Mouse (Mus musculus): ENCODE results near the gene Arih1. TPM values are rescaled to one million over a fixed set of nuclear protein-coding genes. Genes with fewer than 3 reads are reported as not detected.
A peak's percentile ranks its signal among the peaks of the same experiment; 100 is the strongest.

Gene Arih1
- total and polyA plus RNA-seq, 2 experiments from 2014 or later, result 8.1 to 47.9 TPM

DNA sequence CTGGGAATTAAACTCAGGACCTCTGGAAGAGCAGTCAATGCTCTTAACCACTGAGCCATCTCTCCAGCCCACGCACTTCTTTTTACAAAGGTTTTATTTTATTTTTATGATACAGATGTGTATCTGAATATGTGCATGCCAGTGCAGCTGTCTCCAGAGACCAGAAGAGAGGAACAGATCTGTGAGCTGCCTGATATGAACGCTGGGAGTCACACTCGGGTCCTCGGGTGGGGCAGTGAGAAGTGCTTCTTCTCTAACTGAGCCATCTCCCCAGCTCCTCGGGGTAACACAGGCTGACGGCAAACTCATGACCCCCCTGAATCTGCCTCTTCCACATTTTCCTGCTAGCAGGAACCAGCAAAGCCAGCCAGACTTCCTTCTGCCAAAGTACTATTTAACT is 40.3 kb upstream of the Arih1 start:
- H3K9me3 ChIP-seq (ENCODE audit: low read length), result no peaks in the 10 kb centered on the region
- no peaks in the 10 kb centered on the region for H3K4me1 ChIP-seq (ENCODE audit: insufficient read depth, low read length)
- 88% methylated on average over 6 of the region's 6 CpGs for WGBS
- no peak overlapping the region for H3K4me3 ChIP-seq (ENCODE audit: low read depth, low read length)
- H3K27ac ChIP-seq (ENCODE audit: low read depth, low read length), result no peak overlapping the region
- DNase-seq (ENCODE audit: low spot score) (no peak), ATAC-seq (ENCODE audit: low FRiP score) (no peak)
- no peaks in the 10 kb centered on the region for H3K27me3 ChIP-seq (ENCODE audit: insufficient read depth, low read length)
- H3K9ac ChIP-seq (replicated peaks; ENCODE audit: low read length, poor library complexity, severe bottlenecking), result no peak overlapping the region
- no peak overlapping the region for H3K4me2 ChIP-seq (ENCODE audit: low read depth, low read length, poor library complexity, severe bottlenecking)
- TF ChIP-seq CTCF (IDR thresholded peaks at IDR 0.05), result no peak
- no peaks in the 10 kb centered on the region for H3K36me3 ChIP-seq (ENCODE audit: insufficient read depth, low read length)

DNA sequence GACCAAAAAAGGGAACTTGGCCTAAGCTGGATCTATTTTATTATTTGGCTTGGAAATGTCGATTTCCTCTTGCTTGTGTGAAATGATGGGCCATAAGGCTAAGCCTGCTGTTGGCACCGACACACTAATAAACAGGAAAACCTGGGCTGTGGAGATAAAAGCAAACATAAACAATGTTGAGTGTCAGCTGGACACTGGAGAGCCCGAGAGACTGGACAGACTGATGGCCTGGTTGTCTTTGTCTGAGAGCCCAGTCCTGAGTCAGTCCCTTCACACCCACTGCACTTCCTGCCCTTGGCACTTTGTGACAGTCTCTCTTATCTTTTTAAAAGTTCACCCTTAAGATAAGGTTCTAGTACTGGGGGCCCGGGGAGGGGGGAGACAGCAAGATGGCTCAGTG is 36.5 kb upstream of the Arih1 start:
- Histone ChIP-seq H3K4me2 (ENCODE audit: low read depth, low read length, poor library complexity, severe bottlenecking) (no peak overlapping the region), H3K27me3 (ENCODE audit: insufficient read depth, low read length) (no peaks in the 10 kb centered on the region), H3K9ac (replicated peaks; ENCODE audit: low read length, poor library complexity, severe bottlenecking) (no peak overlapping the region), H3K36me3 (ENCODE audit: insufficient read depth, low read length) (no peaks in the 10 kb centered on the region), H3K4me1 (ENCODE audit: insufficient read depth, low read length) (no peaks in the 10 kb centered on the region), H3K9me3 (ENCODE audit: low read length) (no peaks in the 10 kb centered on the region), H3K27ac (ENCODE audit: low read depth, low read length) (no peak overlapping the region), H3K4me3 (ENCODE audit: low read depth, low read length) (no peak overlapping the region)
- DNase-seq (ENCODE audit: low spot score), result no peak
- ATAC-seq (ENCODE audit: low FRiP score), result no peak
- 70% methylated on average over 4 of the region's 4 CpGs for WGBS
- TF ChIP-seq CTCF (IDR thresholded peaks at IDR 0.05), result no peak

DNA sequence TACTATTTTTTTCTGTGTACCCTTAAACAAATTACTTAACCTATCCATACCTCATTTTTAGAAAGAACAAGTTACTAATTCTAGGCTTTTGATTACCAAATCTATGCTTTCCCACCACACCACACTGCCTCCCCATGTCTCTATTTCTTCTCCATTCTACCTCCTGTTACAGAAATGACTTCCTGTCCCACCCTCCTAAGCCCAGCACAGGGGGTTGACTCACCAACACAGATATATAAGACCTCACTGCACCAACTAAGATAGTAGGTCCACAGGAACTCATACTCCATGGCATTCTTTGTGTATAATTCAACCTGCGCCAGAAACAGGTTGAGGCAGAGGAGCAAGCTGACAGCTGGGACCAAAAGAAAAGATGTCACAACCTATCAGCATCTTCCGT is 33.0 kb upstream of the Arih1 start:
- Histone ChIP-seq H3K9ac (replicated peaks; ENCODE audit: low read length, poor library complexity, severe bottlenecking) (no peak overlapping the region), H3K4me3 (ENCODE audit: low read depth, low read length) (no peak overlapping the region), H3K9me3 (ENCODE audit: low read length) (no peaks in the 10 kb centered on the region), H3K4me2 (ENCODE audit: low read depth, low read length, poor library complexity, severe bottlenecking) (no peak overlapping the region), H3K27ac (ENCODE audit: low read depth, low read length) (no peak overlapping the region), H3K4me1 (ENCODE audit: insufficient read depth, low read length) (no peaks in the 10 kb centered on the region), H3K27me3 (ENCODE audit: insufficient read depth, low read length) (no peaks in the 10 kb centered on the region), H3K36me3 (ENCODE audit: insufficient read depth, low read length) (no peaks in the 10 kb centered on the region)
- TF ChIP-seq CTCF (IDR thresholded peaks at IDR 0.05), result no peak
- WGBS, result 76% methylated on average over 2 of the region's 2 CpGs
- ATAC-seq (ENCODE audit: low FRiP score), result no peak
- no peak for DNase-seq (ENCODE audit: low spot score)

DNA sequence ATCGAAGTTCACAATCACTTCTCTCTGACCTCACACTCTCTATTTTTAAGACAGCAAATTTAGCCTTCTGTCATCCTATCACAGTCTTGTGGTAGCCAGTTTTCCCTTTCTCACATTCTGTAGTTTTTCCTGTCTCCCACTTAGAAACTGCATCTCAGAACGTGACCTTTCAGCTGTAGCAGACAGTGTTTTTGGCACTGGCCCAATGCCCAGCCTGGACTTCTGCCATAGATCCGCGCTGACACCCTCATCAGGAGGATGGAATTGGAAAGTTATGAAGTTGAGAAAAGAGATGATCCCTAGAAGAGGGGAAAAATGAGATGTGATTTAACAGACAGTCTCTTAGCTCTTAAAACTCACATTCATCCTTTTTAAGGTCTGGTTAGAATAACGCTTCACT is 32.6 kb upstream of the Arih1 start:
- Histone ChIP-seq H3K9me3 (ENCODE audit: low read length) (no peaks in the 10 kb centered on the region), H3K9ac (replicated peaks; ENCODE audit: low read length, poor library complexity, severe bottlenecking) (no peak overlapping the region), H3K4me2 (ENCODE audit: low read depth, low read length, poor library complexity, severe bottlenecking) (no peak overlapping the region), H3K4me3 (ENCODE audit: low read depth, low read length) (no peak overlapping the region), H3K36me3 (ENCODE audit: insufficient read depth, low read length) (no peaks in the 10 kb centered on the region), H3K4me1 (ENCODE audit: insufficient read depth, low read length) (no peaks in the 10 kb centered on the region), H3K27me3 (ENCODE audit: insufficient read depth, low read length) (no peaks in the 10 kb centered on the region), H3K27ac (ENCODE audit: low read depth, low read length) (no peak overlapping the region)
- ATAC-seq (ENCODE audit: low FRiP score) (no peak), DNase-seq (ENCODE audit: low spot score) (peak; percentile 41)
- 76% methylated on average over 5 of the region's 5 CpGs for WGBS
- no peak for TF ChIP-seq CTCF (IDR thresholded peaks at IDR 0.05)

DNA sequence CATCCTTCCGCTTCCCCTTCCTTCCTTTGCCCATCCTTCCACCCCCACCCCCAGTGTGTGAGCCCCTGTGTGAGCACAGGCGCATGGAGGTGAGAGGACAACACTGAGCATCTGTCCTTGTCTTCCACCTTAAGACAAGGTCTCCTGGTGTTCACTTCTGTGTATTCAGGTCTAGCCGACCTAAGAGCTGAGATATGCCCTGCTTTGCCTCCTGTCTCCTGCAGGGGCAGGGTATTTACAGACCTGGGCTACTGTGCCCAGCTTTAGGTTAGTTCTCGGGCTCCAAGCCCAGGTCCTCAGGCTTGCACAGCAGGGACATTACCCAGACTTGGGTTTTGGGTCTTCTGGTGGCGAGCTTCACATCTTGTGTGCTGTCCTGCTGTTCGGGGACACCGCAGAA is 30.7 kb upstream of the Arih1 start:
- Histone ChIP-seq H3K4me2 (ENCODE audit: low read depth, low read length, poor library complexity, severe bottlenecking) (no peak overlapping the region), H3K9ac (replicated peaks; ENCODE audit: low read length, poor library complexity, severe bottlenecking) (no peak overlapping the region), H3K4me3 (ENCODE audit: low read depth, low read length) (no peak overlapping the region), H3K4me1 (ENCODE audit: insufficient read depth, low read length) (no peaks in the 10 kb centered on the region), H3K36me3 (ENCODE audit: insufficient read depth, low read length) (no peaks in the 10 kb centered on the region), H3K9me3 (ENCODE audit: low read length) (no peaks in the 10 kb centered on the region), H3K27me3 (ENCODE audit: insufficient read depth, low read length) (no peaks in the 10 kb centered on the region), H3K27ac (ENCODE audit: low read depth, low read length) (no peak overlapping the region)
- ATAC-seq (ENCODE audit: low FRiP score) (no peak), DNase-seq (ENCODE audit: low spot score) (no peak)
- TF ChIP-seq CTCF (IDR thresholded peaks at IDR 0.05), result peak; percentile 19; the same call in 1 of the 2 replicates
- whole genome bisulfite sequencing, result 59% methylated on average over 7 of the region's 7 CpGs

DNA sequence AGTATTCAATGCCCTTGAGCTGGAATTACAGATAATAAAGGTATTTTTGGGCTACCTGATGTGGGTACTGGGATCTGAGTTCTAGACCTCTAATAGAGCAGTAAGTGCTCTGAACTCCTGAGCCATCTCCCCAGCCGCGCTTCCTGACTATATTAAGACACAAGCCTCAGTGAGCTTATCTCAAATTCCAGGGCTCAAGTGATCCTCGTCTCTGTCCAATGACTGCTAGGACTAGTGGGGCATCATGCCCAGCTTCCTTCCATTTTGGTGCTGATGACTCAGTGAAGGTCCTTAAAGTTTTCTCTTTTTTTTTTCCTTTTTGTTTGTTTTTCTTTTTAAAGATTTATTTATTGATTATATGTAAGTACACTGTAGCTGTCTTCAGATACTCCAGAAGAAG is 28.7 kb upstream of the Arih1 start:
- no peak overlapping the region for H3K9ac ChIP-seq (replicated peaks; ENCODE audit: low read length, poor library complexity, severe bottlenecking)
- no peak overlapping the region for H3K4me3 ChIP-seq (ENCODE audit: low read depth, low read length)
- H3K36me3 ChIP-seq (ENCODE audit: insufficient read depth, low read length), result no peaks in the 10 kb centered on the region
- DNase-seq (ENCODE audit: low spot score) (no peak), ATAC-seq (ENCODE audit: low FRiP score) (no peak)
- no peaks in the 10 kb centered on the region for H3K27me3 ChIP-seq (ENCODE audit: insufficient read depth, low read length)
- no peaks in the 10 kb centered on the region for H3K9me3 ChIP-seq (ENCODE audit: low read length)
- H3K4me1 ChIP-seq (ENCODE audit: insufficient read depth, low read length), result no peaks in the 10 kb centered on the region
- no peak overlapping the region for H3K4me2 ChIP-seq (ENCODE audit: low read depth, low read length, poor library complexity, severe bottlenecking)
- TF ChIP-seq CTCF (IDR thresholded peaks at IDR 0.05), result no peak
- no peak overlapping the region for H3K27ac ChIP-seq (ENCODE audit: low read depth, low read length)
- WGBS, result 68% methylated on average over 3 of the region's 3 CpGs

All from midbrain, postnatal 0 days (tissue).